Mouse (Mus musculus) macrophage (primary cell): ENCODE results near the gene Ppm1a. TPM values are rescaled to one million over a fixed set of nuclear protein-coding genes. Genes with fewer than 3 reads are reported as not detected.

Experiments used
- H3K27ac ChIP-seq: fragments of 350-480 bp; formaldehyde crosslinking; 2 replicates; pipeline ENCODE4 v1.9.0; 2021
- H3K36me3 ChIP-seq: fragments of 350-480 bp; formaldehyde crosslinking; 2 replicates; pipeline ENCODE4 v1.9.0; 2021; ENCODE audit errors: inconsistent target
- H3K4me3 ChIP-seq: fragments of 350-480 bp; formaldehyde crosslinking; 2 replicates; pipeline ENCODE4 v1.9.0; 2021; ENCODE audit errors: inconsistent target
- H3K79me2 ChIP-seq: fragments of 350-480 bp; formaldehyde crosslinking; 2 replicates; pipeline ENCODE4 v1.9.0; 2021; ENCODE audit errors: inconsistent target
- WGBS: methylation state at CpG from one replicate; pipeline ENCODE4 v1.1.7; 2026; ENCODE audit warnings: inconsistent platforms; ENCODE audit not compliant: missing documents; 5-methylcytosine and 5-hydroxymethylcytosine counted together
- polyA plus RNA-seq: library from polyadenylated mRNA; stranded (reverse); fragments of 250-400 nt; gene quantifications from 3 replicates; pipeline ENCODE4 v1.2.4, GENCODE M21; 2018; ENCODE audit warnings: inconsistent platforms
- total RNA-seq, 78 experiments: library from RNA; depleted of rRNA; stranded (reverse); fragments of 250-400 nt; gene quantifications; 1 replicate in 9 of 78; 2 replicates in 24 of 78; 3 replicates in 43 of 78; 4 replicates in 2 of 78; pipeline ENCODE4 v1.2.4; 2018; ENCODE audit warnings: inconsistent platforms in 56 of 78

The Ppm1a gene
- 100 to 1,000 TPM in 3 of 26 experiments, 10 to 100 TPM in 23; 46.7 to 113 (median 70.4) TPM for total RNA-seq (2018; cell fraction: chromatin; rRNA removed)
- 10 to 100 TPM; 63.3 to 97.1 (median 79.0) TPM for total RNA-seq (2018; cell fraction: cytosol; rRNA removed)
- 100 to 1,000 TPM in 1 of 26 experiments, 10 to 100 TPM in 25; 49.6 to 102 (median 63.2) TPM for total RNA-seq (2018; cell fraction: nucleus; rRNA removed)
- 76.1 to 97.1 TPM (median 82.6 TPM) in 3 replicates for polyA plus RNA-seq

- H3K36me3 ChIP-seq = no peaks in the 10 kb centered on the region
- 61% methylated on average over 4 of the region's 4 CpGs for WGBS
- H3K27ac ChIP-seq = no peak within 1 kb of the TSS
- H3K79me2 ChIP-seq = peaks cover 4% of the 10 kb centered on the region
- H3K4me3 ChIP-seq = no peak within 1 kb of the TSS
Measured at GRCm38 (mm10) chr12:72757086-72757485, at the start of gene Ppm1a. Ppm1a (plus strand) TSS chr12:72757455.

GRCm38 (mm10) chr12:72709981-72710380 is 47.3 kb upstream of the Ppm1a start:
- Histone ChIP-seq H3K79me2 (no peaks in the 10 kb centered on the region), H3K4me3 (no peak overlapping the region), H3K36me3 (no peaks in the 10 kb centered on the region), H3K27ac (no peak overlapping the region)
- WGBS = 96% methylated on average over 3 of the region's 3 CpGs

DNA sequence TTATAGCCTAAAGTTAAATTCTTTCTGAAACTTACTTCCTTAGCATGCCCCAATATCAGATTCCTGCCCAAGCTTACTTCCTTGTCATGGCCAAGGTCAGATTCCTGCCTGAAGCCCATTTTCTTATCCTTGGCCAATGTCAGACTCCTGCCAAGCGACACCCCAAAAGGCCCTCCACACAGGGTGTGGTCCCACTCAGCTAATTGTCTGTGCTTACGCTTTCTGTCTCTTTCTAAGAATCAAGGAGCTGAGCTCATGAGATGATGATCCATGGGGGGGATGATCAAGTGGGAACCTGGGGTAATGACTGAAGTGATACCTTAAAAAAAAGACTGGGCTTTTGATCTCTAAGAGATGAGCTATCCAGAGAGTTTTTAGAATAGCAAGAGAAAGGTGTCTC is 42.4 kb upstream of the Ppm1a start:
- Histone ChIP-seq H3K36me3 (no peaks in the 10 kb centered on the region), H3K79me2 (no peaks in the 10 kb centered on the region), H3K4me3 (no peak overlapping the region), H3K27ac (no peak overlapping the region)
- 100% methylated on average over 2 of the region's 2 CpGs for WGBS

DNA sequence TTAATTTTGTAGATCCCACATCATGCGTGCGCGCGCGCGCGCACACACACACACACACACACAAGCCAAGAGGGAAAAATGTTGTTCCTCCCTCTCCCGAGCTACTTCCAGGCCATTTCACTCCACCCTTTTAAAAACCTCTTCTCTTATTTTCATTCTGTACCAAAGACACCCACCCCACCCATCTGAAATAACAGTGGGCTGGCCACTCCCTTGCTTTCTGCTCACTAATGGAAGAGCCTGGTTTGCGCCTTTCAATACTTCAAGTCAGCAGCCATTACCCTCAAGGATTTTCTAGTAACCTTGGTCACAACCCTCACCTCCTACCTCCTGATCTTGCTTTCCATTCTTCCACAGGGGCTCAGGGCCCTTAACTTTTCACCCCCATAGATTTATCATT is 41.4 kb upstream of the Ppm1a start:
- H3K27ac ChIP-seq = no peak overlapping the region
- H3K36me3 ChIP-seq = no peaks in the 10 kb centered on the region
- H3K79me2 ChIP-seq = no peaks in the 10 kb centered on the region
- WGBS = 97% methylated on average over 9 of the region's 9 CpGs
- H3K4me3 ChIP-seq = no peak overlapping the region

GRCm38 (mm10) chr12:72719046-72719445 is 38.2 kb upstream of the Ppm1a start:
- WGBS = 84% methylated on average over 2 of the region's 2 CpGs
- Histone ChIP-seq H3K36me3 (no peaks in the 10 kb centered on the region), H3K79me2 (no peaks in the 10 kb centered on the region), H3K4me3 (no peak overlapping the region), H3K27ac (no peak overlapping the region)

- Histone ChIP-seq H3K79me2 (no peaks in the 10 kb centered on the region), H3K27ac (no peak overlapping the region), H3K36me3 (no peaks in the 10 kb centered on the region), H3K4me3 (no peak overlapping the region)
- 93% methylated on average over 10 of the region's 11 CpGs for WGBS
Measured at GRCm38 (mm10) chr12:72719452-72720087, 37.7 kb upstream of the Ppm1a start.

- Histone ChIP-seq H3K36me3 (no peaks in the 10 kb centered on the region), H3K27ac (no peak overlapping the region), H3K4me3 (no peak overlapping the region), H3K79me2 (no peaks in the 10 kb centered on the region)
- 83% methylated on average over 5 of the region's 5 CpGs for WGBS
Measured at GRCm38 (mm10) chr12:72721710-72722109, 35.5 kb upstream of the Ppm1a start.

GRCm38 (mm10) chr12:72723965-72724364 is 33.3 kb upstream of the Ppm1a start:
- Histone ChIP-seq H3K36me3 (no peaks in the 10 kb centered on the region), H3K79me2 (no peaks in the 10 kb centered on the region), H3K27ac (no peak overlapping the region), H3K4me3 (no peak overlapping the region)
- 77% methylated on average over 3 of the region's 3 CpGs for WGBS

GRCm38 (mm10) chr12:72727021-72727420 is 30.2 kb upstream of the Ppm1a start:
- 88% methylated on average over 8 of the region's 8 CpGs for WGBS
- Histone ChIP-seq H3K79me2 (no peaks in the 10 kb centered on the region), H3K36me3 (no peaks in the 10 kb centered on the region), H3K27ac (no peak overlapping the region), H3K4me3 (no peak overlapping the region)

GRCm38 (mm10) chr12:72727611-72728010 is 29.6 kb upstream of the Ppm1a start:
- H3K79me2 ChIP-seq = no peaks in the 10 kb centered on the region
- H3K36me3 ChIP-seq = no peaks in the 10 kb centered on the region
- no peak overlapping the region for H3K4me3 ChIP-seq
- 15% methylated on average over 3 of the region's 5 CpGs for WGBS
- no peak overlapping the region for H3K27ac ChIP-seq

GRCm38 (mm10) chr12:72734112-72734511 is 23.1 kb upstream of the Ppm1a start:
- Histone ChIP-seq H3K79me2 (no peaks in the 10 kb centered on the region), H3K36me3 (no peaks in the 10 kb centered on the region), H3K27ac (no peak overlapping the region), H3K4me3 (no peak overlapping the region)
- WGBS = 100% methylated on average over 2 of the region's 2 CpGs

GRCm38 (mm10) chr12:72741176-72741575 is 16.1 kb upstream of the Ppm1a start:
- no peak overlapping the region for H3K4me3 ChIP-seq
- H3K79me2 ChIP-seq = no peaks in the 10 kb centered on the region
- no peak overlapping the region for H3K27ac ChIP-seq
- no peaks in the 10 kb centered on the region for H3K36me3 ChIP-seq
- 89% methylated on average over 6 of the region's 6 CpGs for WGBS

DNA sequence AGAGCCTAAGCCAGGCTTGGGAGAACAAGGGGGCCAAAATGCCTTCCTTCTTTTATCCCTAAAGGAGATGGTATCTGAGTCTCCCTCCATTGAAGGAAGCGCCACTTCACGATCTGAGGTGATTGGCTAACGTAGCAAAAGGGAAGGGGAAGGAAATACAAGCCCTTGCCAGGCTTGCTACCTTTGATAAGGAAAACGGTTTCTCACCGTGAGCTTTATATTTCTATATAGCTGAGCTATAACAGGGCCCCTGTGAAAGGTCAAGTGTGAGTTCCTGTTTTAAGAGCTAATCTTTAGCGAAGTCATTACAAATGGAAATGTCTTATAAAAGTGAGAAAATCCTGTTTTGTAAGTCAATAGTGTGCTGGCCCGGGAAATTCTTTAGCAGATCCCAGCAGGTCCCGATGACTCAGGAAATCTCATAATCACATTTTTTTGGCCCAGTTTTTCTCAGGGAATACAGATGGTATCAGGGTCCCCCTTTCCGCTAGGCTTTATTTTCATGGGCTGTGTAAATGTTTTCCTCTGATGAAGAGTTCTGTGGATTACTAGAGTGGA is 12.4 kb upstream of the Ppm1a start:
- 21% methylated on average over 9 of the region's 9 CpGs for WGBS
- Histone ChIP-seq H3K27ac (no peak overlapping the region), H3K4me3 (no peak overlapping the region)

DNA sequence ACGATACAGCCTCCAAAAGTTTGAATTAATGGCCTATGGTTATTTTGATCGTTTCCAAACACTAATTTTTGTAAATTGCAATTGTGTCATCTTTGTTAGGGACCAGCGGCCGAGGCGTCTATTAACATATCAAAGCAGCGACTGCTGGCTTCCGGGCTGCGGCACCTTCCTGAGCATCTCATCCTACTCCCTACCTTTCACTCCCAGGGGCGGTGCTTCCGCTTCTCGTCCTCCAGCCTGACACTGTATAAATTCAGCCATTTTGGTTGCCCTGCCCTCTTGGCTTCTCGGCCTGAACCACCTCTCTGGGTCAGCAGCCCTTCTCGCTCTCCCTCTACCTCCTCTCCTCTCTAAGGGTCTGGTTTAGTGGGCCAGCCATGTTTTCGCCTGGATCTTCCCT is 11.8 kb upstream of the Ppm1a start:
- Histone ChIP-seq H3K36me3 (no peaks in the 10 kb centered on the region), H3K4me3 (no peak overlapping the region), H3K79me2 (no peaks in the 10 kb centered on the region), H3K27ac (no peak overlapping the region)
- WGBS = 91% methylated on average over 12 of the region's 14 CpGs

More for the DNA sequence above, 12.4 kb upstream of the Ppm1a start:
- Histone ChIP-seq H3K79me2 (no peaks in the 10 kb centered on the region), H3K36me3 (no peaks in the 10 kb centered on the region)

GRCm38 (mm10) chr12:72748341-72748740 is 8.9 kb upstream of the Ppm1a start:
- H3K36me3 ChIP-seq = no peaks in the 10 kb centered on the region
- no peak overlapping the region for H3K4me3 ChIP-seq
- H3K27ac ChIP-seq = no peak overlapping the region
- H3K79me2 ChIP-seq = no peaks in the 10 kb centered on the region
- WGBS = 41% methylated on average over 4 of the region's 4 CpGs
